17 mouse cellular contexts compared by ENCODE assay signal in genomic region chr17:28445886-28446819, GRCm38 (mm10).
A peak's percentile ranks its signal among the peaks of the same experiment; 100 is the strongest.
DNase-seq lines count a peak whose midpoint lies in the region; ATAC-seq and TF ChIP-seq lines count a peak whose summit lies in the region.
"Had no signal": no experiment of that assay in that cellular context is flagged by ENCODE, and none has a peak within 500 bp of the region (broad histone marks: within the 10 kb centered on the region; RNA-seq: fewer than 3 reads in every experiment).

No protein-coding gene starts in this region.

- peaks cover 37% of the 10 kb centered on the region for H3K4me1 ChIP-seq in liver, adult 2 months (ENCODE audit: control insufficient read depth, insufficient read depth, low read length)
- peaks cover 23% of the 10 kb centered on the region for H3K4me1 ChIP-seq in liver, embryonic 12.5 days
- no peaks in the 10 kb centered on the region for H3K4me1 ChIP-seq in midbrain, postnatal 0 days (ENCODE audit: insufficient read depth, low read length)
- H3K4me1 ChIP-seq: lung, embryonic 15.5 days had no signal

- H3K9me3 ChIP-seq in liver, embryonic 12.5 days (replicated peaks) = no peaks in the 10 kb centered on the region
- no peaks in the 10 kb centered on the region for H3K9me3 ChIP-seq in midbrain, postnatal 0 days (ENCODE audit: low read length)
- H3K9me3 ChIP-seq: lung, embryonic 15.5 days; midbrain, embryonic 15.5 days had no signal

- H3K4me3 ChIP-seq in liver, adult 2 months (ENCODE audit: insufficient read depth, low read depth, low read length) = peak overlapping the region; percentile 37
- no peak overlapping the region for H3K4me3 ChIP-seq in liver, embryonic 12.5 days
- H3K4me3 ChIP-seq in midbrain, postnatal 0 days (ENCODE audit: low read depth, low read length) = no peak overlapping the region
- H3K4me3 ChIP-seq: erythroblast, embryonic 14.5 days; lung, embryonic 15.5 days; midbrain, embryonic 15.5 days had no signal

- no peak for TF ChIP-seq POLR2A in liver, adult 2 months (IDR thresholded peaks at IDR 0.05; ENCODE audit: extremely low read depth, insufficient read depth, low read length)

- TF ChIP-seq CTCF in liver, adult 2 months (IDR thresholded peaks at IDR 0.05; ENCODE audit: low read depth, low read length) = no peak
- no peak for TF ChIP-seq CTCF in midbrain, postnatal 0 days (IDR thresholded peaks at IDR 0.05)

- no peaks in the 10 kb centered on the region for H3K27me3 ChIP-seq in liver, adult 2 months (ENCODE audit: control insufficient read depth, insufficient read depth, low read length)
- no peaks in the 10 kb centered on the region for H3K27me3 ChIP-seq in liver, embryonic 12.5 days (replicated peaks)
- no peaks in the 10 kb centered on the region for H3K27me3 ChIP-seq in midbrain, postnatal 0 days (ENCODE audit: insufficient read depth, low read length)
- H3K27me3 ChIP-seq: lung, embryonic 15.5 days; midbrain, embryonic 15.5 days had no signal

- H3K36me3 ChIP-seq in liver, adult 2 months (ENCODE audit: control insufficient read depth, insufficient read depth, low read length) = no peaks in the 10 kb centered on the region
- H3K36me3 ChIP-seq in liver, embryonic 12.5 days = no peaks in the 10 kb centered on the region
- no peaks in the 10 kb centered on the region for H3K36me3 ChIP-seq in midbrain, postnatal 0 days (ENCODE audit: insufficient read depth, low read length)
- H3K36me3 ChIP-seq: lung, embryonic 15.5 days; midbrain, embryonic 15.5 days had no signal

- H3K79me2 ChIP-seq in liver, adult 2 months (ENCODE audit: control insufficient read depth, insufficient read depth, low read length) = peaks cover 22% of the 10 kb centered on the region; the same call in 1 of the 2 replicates

- H3K4me2 ChIP-seq in liver, embryonic 12.5 days = no peak overlapping the region
- H3K4me2 ChIP-seq in midbrain, postnatal 0 days (ENCODE audit: low read depth, low read length, poor library complexity, severe bottlenecking) = no peak overlapping the region
- H3K4me2 ChIP-seq: hindbrain, embryonic 14.5 days; lung, embryonic 15.5 days; midbrain, embryonic 15.5 days had no signal

- WGBS in liver, adult 2 months = 25% methylated on average over 12 of the region's 12 CpGs
- 72% methylated on average over 12 of the region's 12 CpGs for WGBS in liver, embryonic 12.5 days (ENCODE audit: insufficient replicate concordance)
- WGBS in midbrain, postnatal 0 days = 92% methylated on average over 12 of the region's 12 CpGs

- H3K27ac ChIP-seq in liver, adult 2 months (replicated peaks; ENCODE audit: insufficient read depth, low read depth, low read length) = peak overlapping the region; percentile 98
- peak overlapping the region; percentile 5; the same call in 1 of the 2 replicates for H3K27ac ChIP-seq in liver, embryonic 12.5 days
- H3K27ac ChIP-seq in midbrain, postnatal 0 days (ENCODE audit: low read depth, low read length) = no peak overlapping the region
- H3K27ac ChIP-seq: hindbrain, embryonic 14.5 days; lung, embryonic 15.5 days; midbrain, embryonic 15.5 days had no signal

- intact Hi-C loops in heart, postnatal 25 days (cut with DNase I) = no loop called here

- no peak for ATAC-seq in liver, embryonic 12.5 days
- no peak for ATAC-seq in midbrain, postnatal 0 days (ENCODE audit: low FRiP score)
- ATAC-seq: forebrain, embryonic 16.5 days; intestine, embryonic 16.5 days; midbrain, embryonic 15.5 days had no signal

- DNase-seq in heart, adult 18-20 months = peak; percentile 71
- no peak for DNase-seq in heart, postnatal 25 days (ENCODE audit: low spot score)
- DNase-seq in liver, adult 2 months (ENCODE audit: extremely low read depth, low read depth, low spot score) = peak; percentile 87
- no peak for DNase-seq in liver
- no peak for DNase-seq in midbrain, postnatal 0 days (ENCODE audit: low spot score)
- no peak for DNase-seq in T-cell, adult 2 months (ENCODE audit: low spot score)
- DNase-seq in right cerebral cortex, adult 18-20 months = no peak
- DNase-seq: adrenal gland, postnatal 14 days; cerebellum, adult 8-10 months; layer of hippocampus, postnatal 36 days had no signal

- peak overlapping the region; percentile 65 for H3K9ac ChIP-seq in liver, adult 2 months (ENCODE audit: low read depth, low read length)
- no peak overlapping the region for H3K9ac ChIP-seq in liver, embryonic 12.5 days
- H3K9ac ChIP-seq in midbrain, postnatal 0 days (replicated peaks; ENCODE audit: low read length, poor library complexity, severe bottlenecking) = no peak overlapping the region
- H3K9ac ChIP-seq: hindbrain, embryonic 14.5 days; lung, embryonic 15.5 days; midbrain, embryonic 15.5 days had no signal

Comparison
In these comparisons a context has a peak if more than half of its experiments do, and no peak if none do; other contexts are left out.
1. DNase-seq: peak in heart, adult 18-20 months (2 of 2) and liver, adult 2 months (single experiment); none in heart, postnatal 25 days (single experiment), liver (single experiment), midbrain, postnatal 0 days (single experiment), T-cell, adult 2 months (single experiment) and right cerebral cortex, adult 18-20 months (single experiment).